Mouse (Mus musculus) testis, adult 2 months (tissue): ENCODE measurements around the gene Olfr800.

Experiments
- CTCF ChIP-seq: fragments of 200-500 bp; IDR thresholded peaks from 2 replicates; pipeline ENCODE4 v1.5.1; 2012; ENCODE audit warnings: low read depth, mild to moderate bottlenecking, inconsistent platforms, low read length, moderate library complexity; ENCODE audit not compliant: control insufficient read depth, insufficient read depth, insufficient replicate concordance
- POLR2A ChIP-seq: fragments of 200-500 bp; IDR thresholded peaks from 2 replicates; pipeline ENCODE4 v1.6.1; 2012; ENCODE audit warnings: low read depth, mild to moderate bottlenecking, inconsistent platforms, low read length, moderate library complexity; ENCODE audit not compliant: control insufficient read depth

DNA sequence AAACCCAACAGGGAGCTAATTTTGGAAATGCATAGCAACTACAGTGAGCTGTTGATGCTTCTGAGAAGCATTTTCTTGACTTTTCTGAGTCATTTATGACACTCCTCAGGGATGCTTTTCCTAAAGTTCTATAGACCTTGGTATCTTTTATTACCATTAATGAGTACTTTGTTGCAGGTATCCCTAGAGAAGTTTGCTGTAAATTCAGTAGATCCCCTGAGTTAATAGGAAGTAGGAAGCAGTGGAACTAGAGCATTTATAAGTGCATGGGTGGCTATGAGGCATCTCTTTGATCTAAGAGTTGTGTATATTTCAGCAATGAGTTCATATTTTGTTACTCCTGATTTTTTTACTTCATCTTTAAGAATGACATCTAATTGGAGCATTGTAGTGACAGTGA is 45.4 kb downstream of the Olfr800 start, which contains the start of gene Olfr804:
- no peak for TF ChIP-seq CTCF
- TF ChIP-seq POLR2A: no peak
